Mouse (Mus musculus) megakaryocyte, embryonic 14.5 days (primary cell): ENCODE measurements around the gene Dst.

Source experiments
- FLI1 ChIP-seq: IDR thresholded peaks from 2 replicates; pipeline ENCODE4 v1.6.1; 2012; ENCODE audit warnings: low read length, inconsistent platforms, mixed read lengths
- GATA1 ChIP-seq: IDR thresholded peaks from 3 replicates; pipeline ENCODE4 v1.6.1; 2012; ENCODE audit warnings: mixed read lengths, low read length, inconsistent platforms, borderline replicate concordance

DNA sequence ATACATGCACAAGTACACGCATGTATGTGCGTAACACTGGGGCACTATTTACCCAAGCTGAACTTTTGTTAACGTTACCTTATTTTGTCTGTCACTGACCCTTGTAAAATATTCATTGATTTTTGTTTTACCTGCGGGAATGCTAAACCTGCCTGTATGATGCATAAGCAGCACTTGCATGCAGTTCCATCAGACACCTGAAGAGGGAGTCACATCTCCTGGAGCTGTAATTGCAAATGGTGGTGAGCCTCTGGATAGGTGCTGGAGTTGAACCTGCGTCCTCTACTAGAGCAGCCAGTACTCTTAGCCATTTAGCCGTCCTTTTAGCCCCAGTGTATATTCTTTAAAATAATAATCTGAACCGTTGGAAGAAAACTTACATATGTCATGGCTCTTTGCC, 185.6 kb downstream of the Dst start:
- TF ChIP-seq GATA1: no peak
- TF ChIP-seq FLI1: no peak
